Mouse (Mus musculus) forebrain, embryonic 11.5 days (tissue): ENCODE results near the gene Fancl. TPM values are rescaled to one million over a fixed set of nuclear protein-coding genes. Genes with fewer than 3 reads are reported as not detected.
"Not testable (repeated sequence)": the region's sequence is repeated elsewhere in the genome, so short reads cannot be mapped to it uniquely, and the experiment has no call there.

Experiments
- ATAC-seq: fragments of 200-750 bp; cut with Nextera tagmentation; replicated peaks from 2 replicates; pipeline ENCODE4 v1.8.0; 2017; ENCODE audit warnings: moderate TSS enrichment; ENCODE audit not compliant: low FRiP score
- DNase-seq: peaks from one replicate; pipeline ENCODE4 v3.0.0-alpha.2; 2017; ENCODE audit warnings: low spot score
- H3K27ac ChIP-seq: fragments of 300-500 bp; sonication (generic); 2 replicates; pipeline ENCODE4 v1.5.1; 2014; ENCODE audit warnings: low read depth, low read length
- H3K27me3 ChIP-seq: fragments of 300-500 bp; sonication (generic); 2 replicates; pipeline ENCODE4 v1.6.1; 2014; ENCODE audit warnings: mild to moderate bottlenecking, low read length, mixed read lengths; ENCODE audit not compliant: control insufficient read depth, insufficient read depth
- H3K36me3 ChIP-seq: fragments of 300-500 bp; sonication (generic); 2 replicates; pipeline ENCODE4 v1.6.1; 2014; ENCODE audit warnings: mild to moderate bottlenecking, low read length, moderate library complexity, mixed read lengths; ENCODE audit not compliant: control insufficient read depth, insufficient read depth
- H3K4me1 ChIP-seq: fragments of 300-500 bp; sonication (generic); replicated peaks from 2 replicates; pipeline ENCODE4 v1.6.1; 2014; ENCODE audit warnings: low read length, mixed read lengths; ENCODE audit not compliant: control insufficient read depth, insufficient read depth
- H3K4me2 ChIP-seq: fragments of 300-500 bp; sonication (generic); 2 replicates; pipeline ENCODE4 v1.6.1; 2014; ENCODE audit warnings: low read depth, mild to moderate bottlenecking, low read length, moderate library complexity, mixed read lengths; ENCODE audit not compliant: severe bottlenecking
- H3K4me3 ChIP-seq: fragments of 300-500 bp; sonication (generic); 2 replicates; pipeline ENCODE4 v1.5.1; 2014; ENCODE audit warnings: low read depth, low read length
- H3K9ac ChIP-seq: fragments of 300-500 bp; sonication (generic); 2 replicates; pipeline ENCODE4 v1.6.1; 2014; ENCODE audit warnings: low read length
- H3K9me3 ChIP-seq: fragments of 300-500 bp; sonication (generic); 2 replicates; pipeline ENCODE4 v1.6.1; 2016; ENCODE audit warnings: low read length, mixed read lengths; ENCODE audit not compliant: control insufficient read depth
- WGBS: fragments of 180-500 bp; shearing (Covaris S2); extraction: QIAGEN DNeasy Blood & Tissue Kit; methylation state at CpG from one replicate; pipeline ENCODE4 v1.1.7; 2014; 5-methylcytosine and 5-hydroxymethylcytosine counted together
- polyA plus RNA-seq: library from polyadenylated mRNA; unstranded; fragments of >200 nt; fragmentation: Nextera tagmentation; extraction: Ambion mirVana; gene quantifications from 2 replicates; pipeline ENCODE4 v1.2.1, GENCODE M21; 2014

Gene Fancl
- 31.4 and 33.9 TPM in 2 replicates for polyA plus RNA-seq

DNA sequence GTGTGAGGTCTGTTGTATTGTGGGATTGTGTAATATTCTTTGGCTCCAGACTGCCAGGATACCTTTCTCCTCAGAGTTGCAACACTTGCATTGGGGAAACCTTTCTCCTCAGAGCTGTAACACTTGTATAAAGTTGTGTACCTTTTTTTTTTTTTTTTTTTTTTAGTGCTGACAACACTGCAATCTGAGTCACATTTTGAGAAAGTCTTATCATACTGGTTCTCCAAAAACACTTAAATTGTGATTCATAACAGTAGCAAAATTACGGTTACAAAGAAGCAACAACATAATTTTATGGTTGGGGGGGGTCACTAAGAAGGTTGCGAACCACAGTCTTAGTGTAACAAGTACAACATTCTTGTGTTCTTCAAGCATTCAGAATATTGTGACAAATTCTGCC, at the start of gene Fancl:
Fancl (plus strand) TSS at position 165 of the 400 bp plus-strand sequence.
- Histone ChIP-seq H3K4me3 (peak within 1 kb of the TSS; percentile 61), H3K27me3 (no peaks in the 10 kb centered on the region), H3K27ac (no peak within 1 kb of the TSS), H3K9ac (peak within 1 kb of the TSS; percentile 82), H3K36me3 (no peaks in the 10 kb centered on the region; the same call in 1 of the 2 replicates), H3K4me1 (no peaks in the 10 kb centered on the region), H3K4me2 (peak within 1 kb of the TSS; percentile 46), H3K9me3 (no peaks in the 10 kb centered on the region)
- 92% methylated on average over 2 of the region's 2 CpGs for WGBS
- ATAC-seq (no peak), DNase-seq (no peak)

DNA sequence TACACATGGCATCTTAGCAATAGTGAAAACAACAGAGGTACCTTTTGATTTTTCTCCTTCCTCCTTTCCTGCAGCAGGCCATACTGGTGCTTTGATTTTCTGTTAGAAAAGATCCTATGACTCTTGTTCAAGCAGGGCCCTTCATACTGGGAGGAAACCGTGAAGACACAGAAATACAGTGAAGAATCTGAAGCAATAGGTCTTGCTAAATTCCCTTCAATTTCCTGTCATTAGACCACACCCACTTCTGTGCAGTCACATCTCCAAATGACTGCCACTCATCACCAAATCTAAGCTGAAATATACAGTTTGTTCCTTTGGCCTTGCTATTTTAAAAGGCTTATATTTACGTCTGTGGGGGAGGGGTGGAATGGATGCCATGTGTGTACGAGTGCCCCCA, 49.1 kb upstream of the Fancl start:
- Histone ChIP-seq H3K27ac (no peak overlapping the region), H3K9ac (no peak overlapping the region), H3K9me3 (no peaks in the 10 kb centered on the region), H3K36me3 (no peaks in the 10 kb centered on the region), H3K4me1 (no peaks in the 10 kb centered on the region), H3K4me2 (no peak overlapping the region), H3K4me3 (no peak overlapping the region), H3K27me3 (no peaks in the 10 kb centered on the region)
- no peak for ATAC-seq
- WGBS: 82% methylated on average over 3 of the region's 3 CpGs
- DNase-seq: no peak

DNA sequence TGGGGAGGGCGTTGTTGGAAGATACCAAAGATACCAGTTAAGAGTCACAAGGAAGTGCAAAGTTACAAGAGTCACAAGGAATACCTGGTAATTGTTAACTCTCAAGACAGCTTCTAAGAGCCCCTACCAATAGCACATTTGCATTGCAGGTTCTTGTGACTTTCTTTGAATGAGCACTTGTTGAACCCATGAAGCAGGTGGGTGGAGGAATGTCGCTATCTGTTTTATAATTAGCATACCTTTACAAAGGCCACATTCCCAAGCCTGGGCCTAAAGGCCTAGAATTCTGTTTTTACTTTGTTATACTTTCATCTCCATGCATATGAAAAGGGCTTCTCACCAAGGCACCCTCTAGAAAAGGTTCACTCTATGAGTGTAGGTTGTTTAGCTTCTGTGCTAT, 15.8 kb upstream of the Fancl start:
- ATAC-seq, H3K4me2 ChIP-seq, DNase-seq, H3K9me3 ChIP-seq, H3K36me3 ChIP-seq, H3K4me3 ChIP-seq, H3K4me1 ChIP-seq, H3K27ac ChIP-seq, H3K9ac ChIP-seq, H3K27me3 ChIP-seq: not testable (repeated sequence)
- WGBS: 82% methylated on average over 2 of the region's 2 CpGs

DNA sequence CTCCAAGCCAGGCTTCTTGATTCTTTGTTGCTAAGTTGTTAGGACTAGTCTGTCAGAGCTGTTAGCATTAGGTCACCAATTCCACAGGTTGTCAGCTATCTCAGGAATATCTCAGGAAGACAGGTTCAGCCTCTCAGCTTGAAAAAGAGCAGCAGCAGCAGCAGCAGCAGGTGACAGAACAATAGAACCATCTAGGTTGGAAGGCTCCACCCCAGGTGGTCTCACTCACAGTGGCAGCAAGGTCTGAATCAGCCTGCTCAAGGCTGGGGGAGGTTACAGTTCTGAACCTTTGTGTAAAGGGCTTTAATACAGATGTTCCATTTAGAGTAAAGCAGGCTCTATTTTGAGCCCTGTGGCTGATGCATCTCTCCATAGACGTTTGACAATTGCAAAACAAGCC, 14.0 kb upstream of the Fancl start:
- not testable (repeated sequence) for ATAC-seq, H3K27ac ChIP-seq, H3K9me3 ChIP-seq, H3K4me3 ChIP-seq, H3K27me3 ChIP-seq, DNase-seq, H3K4me2 ChIP-seq, H3K9ac ChIP-seq, H3K36me3 ChIP-seq, H3K4me1 ChIP-seq
- WGBS: 14% methylated on average over 1 of the region's 1 CpGs

DNA sequence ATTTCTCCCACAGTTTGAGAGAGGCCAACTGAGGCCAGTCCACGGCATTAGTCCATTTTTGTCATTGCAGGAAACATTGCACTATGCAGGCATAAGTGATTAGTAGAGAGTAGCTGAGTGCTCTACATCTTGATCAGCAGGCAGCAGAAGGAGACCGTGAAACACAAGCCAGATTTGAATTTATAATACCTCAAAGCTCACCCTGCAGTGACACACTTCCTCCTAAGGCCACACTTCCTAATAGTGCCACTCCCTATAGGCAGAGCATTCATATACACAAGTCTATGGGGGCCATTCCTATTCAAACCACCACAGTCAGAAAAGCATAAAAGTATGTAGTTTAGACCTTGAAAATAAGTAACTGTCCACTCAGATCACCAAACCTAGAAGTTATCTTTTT, 11.8 kb upstream of the Fancl start:
- no peaks in the 10 kb centered on the region for H3K36me3 ChIP-seq
- WGBS: 86% methylated on average over 2 of the region's 2 CpGs
- DNase-seq (no peak), ATAC-seq (no peak)
- H3K27ac ChIP-seq: no peak overlapping the region
- H3K4me2 ChIP-seq: no peak overlapping the region
- H3K27me3 ChIP-seq: no peaks in the 10 kb centered on the region
- H3K4me1 ChIP-seq: no peaks in the 10 kb centered on the region
- no peaks in the 10 kb centered on the region for H3K9me3 ChIP-seq
- no peak overlapping the region for H3K4me3 ChIP-seq
- no peak overlapping the region for H3K9ac ChIP-seq

DNA sequence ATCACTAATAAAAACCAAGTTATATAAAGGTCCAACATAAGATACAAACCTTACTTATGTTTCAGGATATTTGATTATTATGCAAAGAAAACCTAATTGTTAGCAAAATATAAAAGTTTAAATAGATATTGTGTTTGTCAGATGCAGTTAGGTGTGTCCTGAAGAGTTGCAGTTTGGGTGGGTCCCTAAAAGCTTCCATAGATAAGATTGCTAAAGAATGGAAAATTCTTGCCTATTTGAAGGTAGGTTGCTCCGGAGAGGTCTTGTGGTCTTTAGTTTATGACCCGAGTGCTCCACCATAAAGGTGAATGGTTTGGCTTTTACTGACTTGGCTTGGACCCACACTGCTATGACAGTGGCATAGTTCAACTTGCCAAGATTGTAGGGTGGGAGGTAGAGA, 7.9 kb upstream of the Fancl start:
- Histone ChIP-seq H3K36me3 (no peaks in the 10 kb centered on the region), H3K4me2 (no peak overlapping the region), H3K27ac (no peak overlapping the region), H3K9ac (no peak overlapping the region), H3K4me3 (no peak overlapping the region), H3K9me3 (no peaks in the 10 kb centered on the region), H3K27me3 (no peaks in the 10 kb centered on the region), H3K4me1 (no peaks in the 10 kb centered on the region)
- ATAC-seq (no peak), DNase-seq (no peak)
- 95% methylated on average over 2 of the region's 2 CpGs for whole genome bisulfite sequencing

DNA sequence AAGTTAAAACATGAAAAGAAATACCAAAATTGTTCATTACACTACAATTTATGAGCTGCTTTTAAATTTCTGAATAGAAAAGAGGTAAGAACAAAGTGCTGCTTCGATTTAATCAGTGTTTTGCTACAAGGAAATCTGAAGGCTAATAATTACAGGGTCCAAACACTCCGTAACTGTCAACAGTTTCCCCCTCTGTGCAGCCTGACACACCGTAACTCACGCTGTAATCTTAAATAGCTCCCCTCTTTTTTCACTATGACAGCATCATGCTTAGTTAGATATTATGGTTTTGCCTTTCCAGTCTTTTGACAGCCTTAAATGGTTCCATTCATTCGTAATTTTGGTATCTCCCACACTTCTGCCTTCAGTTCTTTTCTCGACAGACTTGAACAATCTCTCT, 4.4 kb upstream of the Fancl start:
- no peak overlapping the region for H3K9ac ChIP-seq
- no peaks in the 10 kb centered on the region for H3K36me3 ChIP-seq
- H3K27me3 ChIP-seq: no peaks in the 10 kb centered on the region
- no peak overlapping the region for H3K27ac ChIP-seq
- WGBS: 91% methylated on average over 6 of the region's 6 CpGs
- no peaks in the 10 kb centered on the region for H3K4me1 ChIP-seq
- no peak overlapping the region for H3K4me3 ChIP-seq
- DNase-seq: no peak
- no peak overlapping the region for H3K4me2 ChIP-seq
- no peaks in the 10 kb centered on the region for H3K9me3 ChIP-seq
- no peak for ATAC-seq

DNA sequence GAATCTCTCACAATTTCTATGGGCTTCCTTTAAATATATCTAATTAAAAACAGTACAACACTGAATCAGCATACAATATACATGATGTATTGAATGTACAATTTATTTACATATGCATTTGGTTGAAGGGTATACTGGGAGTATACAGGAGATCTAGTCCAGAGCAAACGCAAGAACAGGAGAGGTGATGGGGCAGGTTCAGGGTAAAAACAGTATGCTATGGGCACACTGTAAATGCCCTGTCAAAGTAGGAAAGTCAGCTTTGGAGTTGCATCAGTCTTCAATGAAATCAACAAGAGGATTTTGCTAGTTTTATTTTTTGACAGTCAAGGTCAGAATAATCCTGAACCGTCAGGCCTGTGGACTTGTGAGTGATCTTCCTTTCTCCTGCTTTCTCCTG, 743 bp downstream of the Fancl start:
- ATAC-seq: peak; percentile 31; the same call in 1 of the 2 replicates
- Histone ChIP-seq H3K9me3 (no peaks in the 10 kb centered on the region), H3K36me3 (no peaks in the 10 kb centered on the region; the same call in 1 of the 2 replicates), H3K9ac (peak overlapping the region; percentile 82), H3K27me3 (no peaks in the 10 kb centered on the region), H3K4me2 (peak overlapping the region; percentile 46), H3K4me1 (no peaks in the 10 kb centered on the region), H3K4me3 (peak overlapping the region; percentile 61), H3K27ac (no peak overlapping the region)
- no peak for DNase-seq
- 60% methylated on average over 2 of the region's 2 CpGs for WGBS

DNA sequence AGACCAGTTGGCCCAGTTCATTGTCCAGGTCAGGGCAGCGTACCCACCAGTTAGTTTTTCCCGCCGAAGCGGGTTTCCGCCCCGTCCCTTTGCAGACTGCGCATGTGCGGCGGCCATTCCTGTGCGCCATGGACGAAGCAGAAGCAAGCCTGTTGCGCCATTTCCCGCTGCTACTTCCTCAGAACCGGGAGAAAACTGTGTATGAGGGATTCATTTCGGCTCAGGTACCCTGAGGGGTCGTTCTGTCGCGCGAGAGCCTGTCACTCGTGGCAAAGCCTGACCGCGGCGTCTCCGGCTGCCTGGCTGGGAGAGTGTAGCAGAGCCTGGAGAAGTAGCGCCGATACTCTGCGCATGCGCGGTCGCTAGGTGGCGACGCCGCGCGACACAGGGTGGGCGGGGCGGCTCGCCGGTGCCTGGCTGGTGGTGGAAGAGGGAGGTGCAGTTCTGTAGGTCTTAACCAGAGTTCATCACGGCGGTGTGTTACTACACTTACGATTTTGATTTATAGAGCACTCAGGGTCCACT, 1.2 kb downstream of the Fancl start:
- Histone ChIP-seq H3K4me2 (peak overlapping the region; percentile 46), H3K27me3 (no peaks in the 10 kb centered on the region), H3K4me1 (no peaks in the 10 kb centered on the region), H3K4me3 (peak overlapping the region; percentile 61), H3K9me3 (no peaks in the 10 kb centered on the region), H3K36me3 (no peaks in the 10 kb centered on the region; the same call in 1 of the 2 replicates), H3K9ac (peak overlapping the region; percentile 82), H3K27ac (no peak overlapping the region)
- DNase-seq: peak; percentile 96
- WGBS: under 1% methylated on average over 42 of the region's 42 CpGs
- ATAC-seq: peak; percentile 100
